Comparison of ENCODE assay signal across 9 mouse cellular contexts in genomic region chr2:6463772-6464661, GRCm38 (mm10).
DNase-seq lines count a peak whose midpoint lies in the region; ATAC-seq and TF ChIP-seq lines count a peak whose summit lies in the region.
"Had no signal": no experiment of that assay in that cellular context is flagged by ENCODE, and none has a peak within 500 bp of the region (broad histone marks: within the 10 kb centered on the region; RNA-seq: fewer than 3 reads in every experiment).

No protein-coding gene starts in this region.

- no peak for TF ChIP-seq RAD21 in CH12.LX (IDR thresholded peaks at IDR 0.05; ENCODE audit: low read depth, low read length)

- H3K27ac ChIP-seq in CH12.LX (ENCODE audit: insufficient read depth, low read depth), result no peak overlapping the region
- peak overlapping the region; percentile 98 for H3K27ac ChIP-seq in brown adipose tissue, adult 24 weeks (replicated peaks; ENCODE audit: low read depth, low read length)
- H3K27ac ChIP-seq in limb, embryonic 15.5 days, result peak overlapping the region; percentile 75
- no peak overlapping the region for H3K27ac ChIP-seq in stomach, embryonic 16.5 days (ENCODE audit: low read length)
- H3K27ac ChIP-seq: liver, embryonic 15.5 days had no signal

- dilution Hi-C loops in CH12.LX (cut with MboI; ENCODE audit: extremely low pct_ligation_motif_present, extremely low pct_unique_long_range_greater_than_20kb, low sequenced_read_pairs), result no loop called here

- no peak overlapping the region for H3K9ac ChIP-seq in CH12.LX (ENCODE audit: insufficient read depth, low read depth)
- H3K9ac ChIP-seq in limb, embryonic 15.5 days, result no peak overlapping the region
- H3K9ac ChIP-seq in stomach, embryonic 16.5 days (ENCODE audit: low read length), result no peak overlapping the region
- H3K9ac ChIP-seq: liver, embryonic 15.5 days had no signal

- H3K4me2 ChIP-seq in CH12.LX (ENCODE audit: insufficient read depth, low read depth, poor library complexity, severe bottlenecking), result no peak overlapping the region
- peak overlapping the region; percentile 1; the same call in 1 of the 2 replicates for H3K4me2 ChIP-seq in limb, embryonic 15.5 days
- peak overlapping the region; percentile 36; the same call in 1 of the 2 replicates for H3K4me2 ChIP-seq in stomach, embryonic 16.5 days (ENCODE audit: low read depth, low read length)
- H3K4me2 ChIP-seq: liver, embryonic 15.5 days had no signal

- H3K4me3 ChIP-seq in CH12.LX (replicated peaks in 1 of 3; ENCODE audit: low read depth in 2 of 3, low read length in 2 of 3, poor library complexity in 1 of 3), result no peak overlapping the region
- H3K4me3 ChIP-seq in brown adipose tissue, adult 24 weeks (ENCODE audit: insufficient read depth, low read depth, low read length), result peak overlapping the region; percentile 15; the same call in 1 of the 2 replicates
- no peak overlapping the region for H3K4me3 ChIP-seq in limb, embryonic 15.5 days
- H3K4me3 ChIP-seq in stomach, embryonic 16.5 days (replicated peaks; ENCODE audit: low read length), result no peak overlapping the region
- H3K4me3 ChIP-seq: liver, embryonic 15.5 days had no signal

- intact Hi-C loops in heart, postnatal 25 days (cut with DNase I), result no loop called here

- no peak for DNase-seq in CH12.LX (ENCODE audit: extremely low read depth)
- DNase-seq in heart, postnatal 25 days (ENCODE audit: low spot score), result peak; percentile 26
- DNase-seq in right cerebral cortex, postnatal 25 days, result no peak
- no peak for DNase-seq in cerebellum, adult 9-11 months

- TF ChIP-seq POLR2A in CH12.LX (IDR thresholded peaks at IDR 0.05; ENCODE audit: low read depth, low read length), result no peak

- no peaks in the 10 kb centered on the region for H3K27me3 ChIP-seq in CH12.LX (replicated peaks)
- no peaks in the 10 kb centered on the region for H3K27me3 ChIP-seq in limb, embryonic 15.5 days
- H3K27me3 ChIP-seq in stomach, embryonic 16.5 days (ENCODE audit: control insufficient read depth, insufficient read depth, low read length), result no peaks in the 10 kb centered on the region
- H3K27me3 ChIP-seq: liver, embryonic 15.5 days had no signal

- in situ Hi-C loops in CH12.LX (cut with MboI; ENCODE audit: low pct_ligation_motif_present, low pct_unique_long_range_greater_than_20kb, low sequenced_read_pairs), result no loop called here

- TF ChIP-seq CTCF in CH12.LX (conservative IDR thresholded peaks at IDR 0.05 in 1 of 2, IDR thresholded peaks at IDR 0.05 in 1 of 2; ENCODE audit: low read depth in 2 of 2, low read length in 2 of 2), result no peak

- TF ChIP-seq EP300 in CH12.LX (IDR thresholded peaks at IDR 0.05; ENCODE audit: low read length), result peak; percentile 45; the same call in 1 of the 2 replicates

- peak; percentile 67; the same call in 1 of the 2 replicates for ATAC-seq in limb, embryonic 15.5 days (ENCODE audit: insufficient number of reproducible peaks, low FRiP score, low TSS enrichment, low read depth)
- ATAC-seq in stomach, embryonic 16.5 days (ENCODE audit: insufficient read depth, low FRiP score), result peak; percentile 55
- ATAC-seq in megakaryocyte progenitor cell, adult 5-6 weeks (replicated peaks; ENCODE audit: poor library complexity), result no peak

- H3K36me3 ChIP-seq in CH12.LX (replicated peaks in 1 of 2; ENCODE audit: control insufficient read depth in 1 of 2, insufficient read depth in 1 of 2, low read length in 1 of 2), result no peaks in the 10 kb centered on the region
- H3K36me3 ChIP-seq in limb, embryonic 15.5 days, result no peaks in the 10 kb centered on the region
- H3K36me3 ChIP-seq in stomach, embryonic 16.5 days (ENCODE audit: control insufficient read depth, insufficient read depth, low read length), result no peaks in the 10 kb centered on the region
- H3K36me3 ChIP-seq: liver, embryonic 15.5 days had no signal

- peaks cover 0 to 23% of the 10 kb centered on the region in 2 experiments; a peak in 2 of 4 replicates for H3K4me1 ChIP-seq in CH12.LX (ENCODE audit: control insufficient read depth in 1 of 2, insufficient read depth in 2 of 2)
- H3K4me1 ChIP-seq in brown adipose tissue, adult 24 weeks (ENCODE audit: control insufficient read depth, insufficient read depth, insufficient read length, low read length), result peaks cover 8% of the 10 kb centered on the region; the same call in 1 of the 2 replicates
- peaks cover 14% of the 10 kb centered on the region; the same call in 1 of the 2 replicates for H3K4me1 ChIP-seq in limb, embryonic 15.5 days
- H3K4me1 ChIP-seq in stomach, embryonic 16.5 days (ENCODE audit: control insufficient read depth, insufficient read depth, low read length), result no peaks in the 10 kb centered on the region
- H3K4me1 ChIP-seq: liver, embryonic 15.5 days had no signal

- peaks cover 14% of the 10 kb centered on the region for H3K9me3 ChIP-seq in CH12.LX (replicated peaks; ENCODE audit: low read length)
- no peaks in the 10 kb centered on the region for H3K9me3 ChIP-seq in limb, embryonic 15.5 days
- H3K9me3 ChIP-seq in stomach, embryonic 16.5 days (replicated peaks; ENCODE audit: control insufficient read depth, low read length), result no peaks in the 10 kb centered on the region
- H3K9me3 ChIP-seq: liver, embryonic 15.5 days had no signal

- 38% methylated on average over 10 of the region's 10 CpGs for WGBS in limb, embryonic 15.5 days
- WGBS in stomach, embryonic 16.5 days, result 47% methylated on average over 10 of the region's 10 CpGs

- no peaks in the 10 kb centered on the region for H3K79me2 ChIP-seq in CH12.LX (replicated peaks; ENCODE audit: control insufficient read depth, extremely low read depth, insufficient read depth, poor library complexity, severe bottlenecking)

TF ChIP-seq in CH12.LX, 34 proteins besides CTCF, POLR2A, EP300 and RAD21:
- peak; percentile 63 for TF ChIP-seq ETS1 (conservative IDR thresholded peaks at IDR 0.05; ENCODE audit: low read depth, low read length)
- peak; percentile 16; the same call in 1 of the 2 replicates for TF ChIP-seq IRF4 (IDR thresholded peaks at IDR 0.05; ENCODE audit: low read depth, low read length)
- TF ChIP-seq ELF1 (IDR thresholded peaks at IDR 0.05; ENCODE audit: low read depth, low read length), result no peak
- TF ChIP-seq POLR2AphosphoS2 (IDR thresholded peaks at IDR 0.05; ENCODE audit: low read depth, low read length), result no peak
- 0 out of 2 replicates have a peak, but pooled peaks have one; percentile 25 for TF ChIP-seq SIN3A (IDR thresholded peaks at IDR 0.05; ENCODE audit: low read length)
- peak; percentile 67 for TF ChIP-seq ZNF384 (IDR thresholded peaks at IDR 0.05; ENCODE audit: low read depth, low read length)
- no peak for TF ChIP-seq MXI1 (IDR thresholded peaks at IDR 0.05; ENCODE audit: low read depth, low read length)

Comparison
In these comparisons a context has a peak if more than half of its experiments do, and no peak if none do; other contexts are left out.
1. H3K27ac ChIP-seq: peak in brown adipose tissue, adult 24 weeks (single experiment) and limb, embryonic 15.5 days (single experiment); none in CH12.LX (single experiment) and stomach, embryonic 16.5 days (single experiment).